Mouse (Mus musculus): ENCODE data around the gene Rxfp2. TPM values are rescaled to one million over a fixed set of nuclear protein-coding genes. Genes with fewer than 3 reads are reported as not detected.

Rxfp2 gene
- polyA plus RNA-seq, 1 experiment from 2014 or later, result 0.30 TPM

DNA sequence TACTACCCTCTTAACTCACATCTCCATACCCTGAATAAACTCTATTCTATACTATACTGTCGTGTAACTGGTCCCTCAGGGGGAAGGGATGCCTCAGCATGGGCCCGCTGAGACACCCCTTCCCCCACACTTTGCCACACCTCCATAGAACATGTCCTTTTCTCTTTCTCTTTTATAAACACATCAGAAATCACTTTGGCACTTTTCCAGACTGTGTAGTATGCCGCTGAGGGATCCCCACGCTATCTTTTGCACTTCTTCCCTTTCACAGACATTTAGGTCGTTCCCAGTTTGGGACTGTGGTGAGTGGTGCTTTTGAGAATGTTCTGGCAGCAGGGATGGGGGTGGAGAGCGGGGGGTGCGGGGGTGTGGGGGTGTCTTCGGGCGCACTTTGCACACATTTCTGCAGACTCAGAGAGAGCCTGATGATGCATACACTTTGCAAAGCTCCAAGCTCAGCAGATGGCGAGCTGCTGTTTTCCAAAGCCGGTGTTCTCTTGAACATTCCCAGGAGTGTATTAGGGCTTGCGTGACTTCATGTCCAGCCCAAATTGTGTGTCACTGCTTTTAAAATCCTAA is 8.1 kb downstream of the Rxfp2 start:
- H3K4me2 ChIP-seq (ENCODE audit: low read length), result no peak overlapping the region
- ATAC-seq, result no peak
- H3K27ac ChIP-seq (ENCODE audit: low read depth, low read length), result no peak overlapping the region
- no peaks in the 10 kb centered on the region for H3K36me3 ChIP-seq (ENCODE audit: control insufficient read depth, insufficient read depth, low read length)
- H3K4me1 ChIP-seq (ENCODE audit: control insufficient read depth, insufficient read depth, low read length), result no peaks in the 10 kb centered on the region
- DNase-seq (ENCODE audit: low spot score), result no peak
- H3K4me3 ChIP-seq (ENCODE audit: low read depth, low read length), result no peak overlapping the region
- H3K9me3 ChIP-seq (replicated peaks; ENCODE audit: control insufficient read depth, low read length), result no peaks in the 10 kb centered on the region
- H3K9ac ChIP-seq (ENCODE audit: low read length), result no peak overlapping the region
- no peaks in the 10 kb centered on the region for H3K27me3 ChIP-seq (replicated peaks; ENCODE audit: control insufficient read depth, insufficient read depth, low read length)
- 89% methylated on average over 12 of the region's 12 CpGs for WGBS

GRCm38 (mm10) chr5:150031201-150031600 is 12.7 kb downstream of the Rxfp2 start:
- WGBS, result 47% methylated on average over 6 of the region's 6 CpGs
- Histone ChIP-seq H3K9ac (ENCODE audit: low read length) (no peak overlapping the region), H3K4me3 (ENCODE audit: low read depth, low read length) (no peak overlapping the region), H3K27me3 (replicated peaks; ENCODE audit: control insufficient read depth, insufficient read depth, low read length) (no peaks in the 10 kb centered on the region), H3K27ac (ENCODE audit: low read depth, low read length) (no peak overlapping the region), H3K4me2 (ENCODE audit: low read length) (no peak overlapping the region), H3K4me1 (ENCODE audit: control insufficient read depth, insufficient read depth, low read length) (no peaks in the 10 kb centered on the region), H3K9me3 (replicated peaks; ENCODE audit: control insufficient read depth, low read length) (no peaks in the 10 kb centered on the region), H3K36me3 (ENCODE audit: control insufficient read depth, insufficient read depth, low read length) (no peaks in the 10 kb centered on the region)
- no peak for ATAC-seq
- no peak for DNase-seq (ENCODE audit: low spot score)

- Histone ChIP-seq H3K36me3 (ENCODE audit: control insufficient read depth, insufficient read depth, low read length) (no peaks in the 10 kb centered on the region), H3K9ac (ENCODE audit: low read length) (no peak overlapping the region), H3K27me3 (replicated peaks; ENCODE audit: control insufficient read depth, insufficient read depth, low read length) (no peaks in the 10 kb centered on the region), H3K4me1 (ENCODE audit: control insufficient read depth, insufficient read depth, low read length) (no peaks in the 10 kb centered on the region), H3K27ac (ENCODE audit: low read depth, low read length) (no peak overlapping the region), H3K9me3 (replicated peaks; ENCODE audit: control insufficient read depth, low read length) (no peaks in the 10 kb centered on the region), H3K4me2 (ENCODE audit: low read length) (no peak overlapping the region), H3K4me3 (ENCODE audit: low read depth, low read length) (no peak overlapping the region)
- 86% methylated on average over 3 of the region's 3 CpGs for WGBS
- peak; percentile 7; the same call in 1 of the 2 replicates for ATAC-seq
- DNase-seq (ENCODE audit: low spot score), result no peak
Observed at GRCm38 (mm10) chr5:150031634-150032033, 13.2 kb downstream of the Rxfp2 start.

GRCm38 (mm10) chr5:150032075-150032492 is 13.6 kb downstream of the Rxfp2 start:
- Histone ChIP-seq H3K4me3 (ENCODE audit: low read depth, low read length) (no peak overlapping the region), H3K27me3 (replicated peaks; ENCODE audit: control insufficient read depth, insufficient read depth, low read length) (no peaks in the 10 kb centered on the region), H3K27ac (ENCODE audit: low read depth, low read length) (no peak overlapping the region), H3K4me1 (ENCODE audit: control insufficient read depth, insufficient read depth, low read length) (no peaks in the 10 kb centered on the region), H3K9ac (ENCODE audit: low read length) (no peak overlapping the region), H3K9me3 (replicated peaks; ENCODE audit: control insufficient read depth, low read length) (no peaks in the 10 kb centered on the region), H3K36me3 (ENCODE audit: control insufficient read depth, insufficient read depth, low read length) (no peaks in the 10 kb centered on the region), H3K4me2 (ENCODE audit: low read length) (no peak overlapping the region)
- DNase-seq (ENCODE audit: low spot score) (peak; percentile 27), ATAC-seq (peak; percentile 37; the same call in 1 of the 2 replicates)
- 36% methylated on average over 3 of the region's 3 CpGs for WGBS

GRCm38 (mm10) chr5:150036286-150036685 is 17.8 kb downstream of the Rxfp2 start:
- ATAC-seq (no peak), DNase-seq (ENCODE audit: low spot score) (no peak)
- H3K36me3 ChIP-seq (ENCODE audit: control insufficient read depth, insufficient read depth, low read length), result no peaks in the 10 kb centered on the region
- H3K9me3 ChIP-seq (replicated peaks; ENCODE audit: control insufficient read depth, low read length), result no peaks in the 10 kb centered on the region
- H3K4me1 ChIP-seq (ENCODE audit: control insufficient read depth, insufficient read depth, low read length), result no peaks in the 10 kb centered on the region
- H3K4me2 ChIP-seq (ENCODE audit: low read length), result no peak overlapping the region
- no peak overlapping the region for H3K27ac ChIP-seq (ENCODE audit: low read depth, low read length)
- no peaks in the 10 kb centered on the region for H3K27me3 ChIP-seq (replicated peaks; ENCODE audit: control insufficient read depth, insufficient read depth, low read length)
- no peak overlapping the region for H3K9ac ChIP-seq (ENCODE audit: low read length)
- 90% methylated on average over 8 of the region's 8 CpGs for WGBS
- H3K4me3 ChIP-seq (ENCODE audit: low read depth, low read length), result no peak overlapping the region

DNA sequence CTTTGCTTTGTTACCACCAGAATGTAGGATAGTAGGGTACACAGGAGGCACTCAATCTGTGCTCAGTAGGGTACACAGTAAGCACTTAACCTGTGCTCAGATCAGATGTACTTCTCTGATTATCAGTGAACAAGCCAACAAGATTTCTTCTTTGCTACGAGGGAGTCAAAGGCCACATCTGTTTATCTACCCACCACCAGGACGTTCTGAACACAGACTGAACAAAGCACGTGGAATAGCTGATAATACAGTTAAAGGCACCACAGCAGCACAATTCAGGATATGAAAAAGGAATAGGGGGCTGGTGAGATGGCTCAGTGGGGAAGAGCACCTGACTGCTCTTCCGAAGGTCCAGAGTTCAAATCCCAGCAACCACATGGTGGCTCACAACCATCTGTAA is 18.4 kb downstream of the Rxfp2 start:
- DNase-seq (ENCODE audit: low spot score) (no peak), ATAC-seq (no peak)
- no peaks in the 10 kb centered on the region for H3K4me1 ChIP-seq (ENCODE audit: control insufficient read depth, insufficient read depth, low read length)
- 84% methylated on average over 4 of the region's 4 CpGs for WGBS
- no peaks in the 10 kb centered on the region for H3K27me3 ChIP-seq (replicated peaks; ENCODE audit: control insufficient read depth, insufficient read depth, low read length)
- H3K9me3 ChIP-seq (replicated peaks; ENCODE audit: control insufficient read depth, low read length), result no peaks in the 10 kb centered on the region
- H3K9ac ChIP-seq (ENCODE audit: low read length), result no peak overlapping the region
- H3K4me2 ChIP-seq (ENCODE audit: low read length), result no peak overlapping the region
- H3K27ac ChIP-seq (ENCODE audit: low read depth, low read length), result no peak overlapping the region
- H3K36me3 ChIP-seq (ENCODE audit: control insufficient read depth, insufficient read depth, low read length), result no peaks in the 10 kb centered on the region
- no peak overlapping the region for H3K4me3 ChIP-seq (ENCODE audit: low read depth, low read length)

- Histone ChIP-seq H3K4me1 (ENCODE audit: control insufficient read depth, insufficient read depth, low read length) (no peaks in the 10 kb centered on the region), H3K27me3 (replicated peaks; ENCODE audit: control insufficient read depth, insufficient read depth, low read length) (no peaks in the 10 kb centered on the region), H3K9me3 (replicated peaks; ENCODE audit: control insufficient read depth, low read length) (no peaks in the 10 kb centered on the region), H3K27ac (ENCODE audit: low read depth, low read length) (no peak overlapping the region), H3K4me2 (ENCODE audit: low read length) (no peak overlapping the region), H3K4me3 (ENCODE audit: low read depth, low read length) (no peak overlapping the region), H3K9ac (ENCODE audit: low read length) (no peak overlapping the region), H3K36me3 (ENCODE audit: control insufficient read depth, insufficient read depth, low read length) (no peaks in the 10 kb centered on the region)
- no peak for DNase-seq (ENCODE audit: low spot score)
- no peak for ATAC-seq
- 66% methylated on average over 2 of the region's 2 CpGs for WGBS
Observed at GRCm38 (mm10) chr5:150044533-150044932, 26.1 kb downstream of the Rxfp2 start.

GRCm38 (mm10) chr5:150046438-150046837 is 28.0 kb downstream of the Rxfp2 start:
- WGBS, result 81% methylated on average over 15 of the region's 15 CpGs
- DNase-seq (ENCODE audit: low spot score) (no peak), ATAC-seq (no peak)
- no peaks in the 10 kb centered on the region for H3K27me3 ChIP-seq (replicated peaks; ENCODE audit: control insufficient read depth, insufficient read depth, low read length)
- H3K36me3 ChIP-seq (ENCODE audit: control insufficient read depth, insufficient read depth, low read length), result no peaks in the 10 kb centered on the region
- no peak overlapping the region for H3K4me3 ChIP-seq (ENCODE audit: low read depth, low read length)
- no peak overlapping the region for H3K4me2 ChIP-seq (ENCODE audit: low read length)
- H3K9ac ChIP-seq (ENCODE audit: low read length), result no peak overlapping the region
- H3K9me3 ChIP-seq (replicated peaks; ENCODE audit: control insufficient read depth, low read length), result no peaks in the 10 kb centered on the region
- H3K27ac ChIP-seq (ENCODE audit: low read depth, low read length), result no peak overlapping the region
- no peaks in the 10 kb centered on the region for H3K4me1 ChIP-seq (ENCODE audit: control insufficient read depth, insufficient read depth, low read length)

GRCm38 (mm10) chr5:150049946-150050345 is 31.5 kb downstream of the Rxfp2 start:
- Histone ChIP-seq H3K9ac (ENCODE audit: low read length) (no peak overlapping the region), H3K36me3 (ENCODE audit: control insufficient read depth, insufficient read depth, low read length) (no peaks in the 10 kb centered on the region), H3K27me3 (replicated peaks; ENCODE audit: control insufficient read depth, insufficient read depth, low read length) (no peaks in the 10 kb centered on the region), H3K4me1 (ENCODE audit: control insufficient read depth, insufficient read depth, low read length) (no peaks in the 10 kb centered on the region), H3K9me3 (replicated peaks; ENCODE audit: control insufficient read depth, low read length) (no peaks in the 10 kb centered on the region), H3K27ac (ENCODE audit: low read depth, low read length) (no peak overlapping the region), H3K4me2 (ENCODE audit: low read length) (no peak overlapping the region), H3K4me3 (ENCODE audit: low read depth, low read length) (no peak overlapping the region)
- ATAC-seq (no peak), DNase-seq (ENCODE audit: low spot score) (no peak)
- 66% methylated on average over 7 of the region's 7 CpGs for WGBS
